Mouse (Mus musculus) cerebellum, adult 2 months (tissue): ENCODE measurements around the gene Rasl12. TPM values are rescaled to one million over a fixed set of nuclear protein-coding genes. Genes with fewer than 3 reads are reported as not detected.

ENCODE experiments used
- DNase-seq, 2 experiments: peaks; one replicate each; pipeline ENCODE4 v3.0.0; 2021
- H3K27ac ChIP-seq: fragments of 200-500 bp; 2 replicates; pipeline ENCODE4 v1.5.1; 2012; ENCODE audit warnings: low read length, control low read depth, inconsistent platforms; ENCODE audit not compliant: insufficient read depth
- H3K27me3 ChIP-seq: fragments of 200-500 bp; 2 replicates; pipeline ENCODE4 v1.6.1; 2012; ENCODE audit warnings: inconsistent platforms, mild to moderate bottlenecking, low read length, moderate library complexity; ENCODE audit not compliant: control insufficient read depth, insufficient read depth
- H3K4me1 ChIP-seq: fragments of 200-500 bp; 2 replicates; pipeline ENCODE4 v1.6.1; 2011; ENCODE audit warnings: low read length; ENCODE audit not compliant: control insufficient read depth, insufficient read depth
- H3K4me3 ChIP-seq: fragments of 200-500 bp; replicated peaks from 2 replicates; pipeline ENCODE3; 2011; ENCODE audit warnings: mild to moderate bottlenecking, low read depth, low read length, control low read depth; ENCODE audit not compliant: insufficient read depth
- CTCF ChIP-seq: fragments of 200-500 bp; IDR thresholded peaks from 2 replicates; pipeline ENCODE4 v1.5.1; 2011; ENCODE audit warnings: low read depth, mild to moderate bottlenecking, control low read depth, low read length, moderate library complexity, borderline replicate concordance; ENCODE audit not compliant: insufficient read depth
- POLR2A ChIP-seq: fragments of 200-500 bp; IDR thresholded peaks from 2 replicates; pipeline ENCODE4 v1.6.1; 2011; ENCODE audit warnings: low read length, control low read depth, borderline replicate concordance; ENCODE audit not compliant: insufficient read depth
- WGBS: fragments of 180-500 bp; shearing (Covaris S2); methylation state at CpG from one replicate; pipeline ENCODE4 v1.1.7; 2018; 5-methylcytosine and 5-hydroxymethylcytosine counted together
- polyA plus RNA-seq: library from polyadenylated mRNA; depleted of rRNA; stranded (reverse); fragments of >200 nt; gene quantifications from 2 replicates; pipeline ENCODE4 v1.2.3, GENCODE M21; 2012

Gene Rasl12
- polyA plus RNA-seq, 1 experiment = 7.4 TPM

- TF ChIP-seq CTCF (no peak), POLR2A (no peak)
- H3K4me3 ChIP-seq = no peak overlapping the region
- no peaks in the 10 kb centered on the region for H3K27me3 ChIP-seq
- 84% methylated on average over 24 of the region's 24 CpGs for WGBS
- H3K27ac ChIP-seq = no peak overlapping the region
- DNase-seq = no peak
- H3K4me1 ChIP-seq = no peaks in the 10 kb centered on the region
These were observed 26.6 kb upstream of the Rasl12 start for GRCm38 (mm10) chr9:65371756-65372155.

GRCm38 (mm10) chr9:65372449-65372848 lies 25.9 kb upstream of the Rasl12 start:
- Histone ChIP-seq H3K4me1 (no peaks in the 10 kb centered on the region), H3K27ac (no peak overlapping the region), H3K27me3 (no peaks in the 10 kb centered on the region), H3K4me3 (no peak overlapping the region)
- TF ChIP-seq CTCF = peak; percentile 26; the same call in 1 of the 2 replicates
- no peak for TF ChIP-seq POLR2A
- no peak for DNase-seq
- 69% methylated on average over 4 of the region's 4 CpGs for WGBS

- DNase-seq = no peak
- TF ChIP-seq POLR2A (no peak), CTCF (no peak)
- Histone ChIP-seq H3K27ac (no peak overlapping the region), H3K4me3 (no peak overlapping the region), H3K4me1 (no peaks in the 10 kb centered on the region), H3K27me3 (no peaks in the 10 kb centered on the region)
- 74% methylated on average over 5 of the region's 5 CpGs for WGBS
These were observed 23.7 kb upstream of the Rasl12 start for GRCm38 (mm10) chr9:65374468-65375162.

- DNase-seq = no peak
- Histone ChIP-seq H3K4me3 (no peak overlapping the region), H3K27ac (no peak overlapping the region), H3K4me1 (no peaks in the 10 kb centered on the region), H3K27me3 (no peaks in the 10 kb centered on the region)
- 66% methylated on average over 9 of the region's 9 CpGs for WGBS
- TF ChIP-seq CTCF (no peak), POLR2A (no peak)
These were observed 23.0 kb upstream of the Rasl12 start for GRCm38 (mm10) chr9:65375163-65375934.

GRCm38 (mm10) chr9:65381017-65381590 lies 17.2 kb upstream of the Rasl12 start:
- no peak overlapping the region for H3K27ac ChIP-seq
- no peaks in the 10 kb centered on the region for H3K27me3 ChIP-seq
- no peaks in the 10 kb centered on the region for H3K4me1 ChIP-seq
- WGBS = 47% methylated on average over 4 of the region's 4 CpGs
- no peak for TF ChIP-seq CTCF
- no peak for TF ChIP-seq POLR2A
- no peak overlapping the region for H3K4me3 ChIP-seq
- no peak for DNase-seq

GRCm38 (mm10) chr9:65382031-65382750 lies 16.1 kb upstream of the Rasl12 start:
- Histone ChIP-seq H3K4me3 (no peak overlapping the region), H3K27ac (no peak overlapping the region), H3K27me3 (no peaks in the 10 kb centered on the region), H3K4me1 (no peaks in the 10 kb centered on the region)
- DNase-seq = no peak
- 70% methylated on average over 6 of the region's 6 CpGs for WGBS
- no peak for TF ChIP-seq CTCF
- TF ChIP-seq POLR2A = no peak

GRCm38 (mm10) chr9:65382751-65383097 lies 15.6 kb upstream of the Rasl12 start:
- Histone ChIP-seq H3K27me3 (no peaks in the 10 kb centered on the region), H3K4me1 (no peaks in the 10 kb centered on the region), H3K27ac (no peak overlapping the region), H3K4me3 (no peak overlapping the region)
- TF ChIP-seq CTCF = no peak
- no peak for TF ChIP-seq POLR2A
- 54% methylated on average over 3 of the region's 3 CpGs for WGBS
- DNase-seq = peak in 1 of 2 experiments; percentile 26

GRCm38 (mm10) chr9:65384276-65384675 lies 14.0 kb upstream of the Rasl12 start:
- no peak for DNase-seq
- TF ChIP-seq CTCF = no peak
- no peak for TF ChIP-seq POLR2A
- Histone ChIP-seq H3K27ac (no peak overlapping the region), H3K4me1 (no peaks in the 10 kb centered on the region), H3K4me3 (no peak overlapping the region), H3K27me3 (no peaks in the 10 kb centered on the region)
- WGBS = 13% methylated on average over 3 of the region's 3 CpGs
